Mouse (Mus musculus): Measurements from ENCODE around the gene Rbfox2. TPM values are rescaled to one million over a fixed set of nuclear protein-coding genes. Genes with fewer than 3 reads are reported as not detected.
"Not testable (repeated sequence)": the region's sequence is repeated elsewhere in the genome, so short reads cannot be mapped to it uniquely, and the experiment has no call there.

The Rbfox2 gene
- polyA plus RNA-seq, 1 experiment: 253 TPM

GRCm38 (mm10) chr15:77077906-77078305 is 228.9 kb downstream of the Rbfox2 start:
- no peak overlapping the region for H3K27ac ChIP-seq (ENCODE audit: insufficient read depth, low read length)
- no peak overlapping the region for H3K4me3 ChIP-seq (ENCODE audit: insufficient read depth, low read length)
- H3K4me1 ChIP-seq (ENCODE audit: control insufficient read depth, insufficient read depth, low read length): peaks cover 5% of the 10 kb centered on the region
- TF ChIP-seq CTCF (IDR thresholded peaks at IDR 0.05; ENCODE audit: borderline replicate concordance, insufficient read depth, low read length) (no peak), POLR2A (IDR thresholded peaks at IDR 0.05; ENCODE audit: low read depth, low read length) (no peak)

- TF ChIP-seq CTCF (IDR thresholded peaks at IDR 0.05; ENCODE audit: borderline replicate concordance, insufficient read depth, low read length) (no peak), POLR2A (IDR thresholded peaks at IDR 0.05; ENCODE audit: low read depth, low read length) (no peak)
- Histone ChIP-seq H3K4me1 (ENCODE audit: control insufficient read depth, insufficient read depth, low read length) (peaks cover 5% of the 10 kb centered on the region), H3K27ac (ENCODE audit: insufficient read depth, low read length) (peak overlapping the region; percentile 42), H3K4me3 (ENCODE audit: insufficient read depth, low read length) (no peak overlapping the region)
Observed at GRCm38 (mm10) chr15:77076523-77076922, 230.3 kb downstream of the Rbfox2 start.

- TF ChIP-seq POLR2A (IDR thresholded peaks at IDR 0.05; ENCODE audit: low read depth, low read length) (no peak), CTCF (IDR thresholded peaks at IDR 0.05; ENCODE audit: borderline replicate concordance, insufficient read depth, low read length) (no peak)
- H3K4me1 ChIP-seq (ENCODE audit: control insufficient read depth, insufficient read depth, low read length): peaks cover 12% of the 10 kb centered on the region
- no peak overlapping the region for H3K4me3 ChIP-seq (ENCODE audit: insufficient read depth, low read length)
- H3K27ac ChIP-seq (ENCODE audit: insufficient read depth, low read length): no peak overlapping the region
Observed at GRCm38 (mm10) chr15:77072556-77073163, 234.1 kb downstream of the Rbfox2 start.

GRCm38 (mm10) chr15:77071501-77071900 is 235.3 kb downstream of the Rbfox2 start:
- TF ChIP-seq CTCF (IDR thresholded peaks at IDR 0.05; ENCODE audit: borderline replicate concordance, insufficient read depth, low read length) (no peak), POLR2A (IDR thresholded peaks at IDR 0.05; ENCODE audit: low read depth, low read length) (no peak)
- peaks cover 8% of the 10 kb centered on the region; the same call in 1 of the 2 replicates for H3K4me1 ChIP-seq (ENCODE audit: control insufficient read depth, insufficient read depth, low read length)
- H3K4me3 ChIP-seq (ENCODE audit: insufficient read depth, low read length): no peak overlapping the region
- no peak overlapping the region for H3K27ac ChIP-seq (ENCODE audit: insufficient read depth, low read length)

- H3K27ac ChIP-seq (ENCODE audit: insufficient read depth, low read length): no peak overlapping the region
- no peak overlapping the region for H3K4me3 ChIP-seq (ENCODE audit: insufficient read depth, low read length)
- TF ChIP-seq CTCF (IDR thresholded peaks at IDR 0.05; ENCODE audit: borderline replicate concordance, insufficient read depth, low read length): no peak
- no peak for TF ChIP-seq POLR2A (IDR thresholded peaks at IDR 0.05; ENCODE audit: low read depth, low read length)
- H3K4me1 ChIP-seq (ENCODE audit: control insufficient read depth, insufficient read depth, low read length): peaks cover 8% of the 10 kb centered on the region; the same call in 1 of the 2 replicates
Observed at GRCm38 (mm10) chr15:77070745-77071268, 236.0 kb downstream of the Rbfox2 start.

- H3K4me3 ChIP-seq (ENCODE audit: insufficient read depth, low read length): no peak overlapping the region
- H3K4me1 ChIP-seq (ENCODE audit: control insufficient read depth, insufficient read depth, low read length): peaks cover 8% of the 10 kb centered on the region; the same call in 1 of the 2 replicates
- peak overlapping the region; percentile 50 for H3K27ac ChIP-seq (ENCODE audit: insufficient read depth, low read length)
- TF ChIP-seq CTCF (IDR thresholded peaks at IDR 0.05; ENCODE audit: borderline replicate concordance, insufficient read depth, low read length) (no peak), POLR2A (IDR thresholded peaks at IDR 0.05; ENCODE audit: low read depth, low read length) (no peak)
Observed at GRCm38 (mm10) chr15:77069019-77069418, 237.8 kb downstream of the Rbfox2 start.

- Histone ChIP-seq H3K4me3 (ENCODE audit: insufficient read depth, low read length) (no peak overlapping the region), H3K4me1 (ENCODE audit: control insufficient read depth, insufficient read depth, low read length) (peaks cover 8% of the 10 kb centered on the region; the same call in 1 of the 2 replicates), H3K27ac (ENCODE audit: insufficient read depth, low read length) (peak overlapping the region; percentile 50; the same call in 1 of the 2 replicates)
- TF ChIP-seq CTCF (IDR thresholded peaks at IDR 0.05; ENCODE audit: borderline replicate concordance, insufficient read depth, low read length): no peak
- TF ChIP-seq POLR2A (IDR thresholded peaks at IDR 0.05; ENCODE audit: low read depth, low read length): no peak
Observed at GRCm38 (mm10) chr15:77068439-77068861, 238.4 kb downstream of the Rbfox2 start.

- Histone ChIP-seq H3K4me1 (ENCODE audit: control insufficient read depth, insufficient read depth, low read length) (peaks cover 8% of the 10 kb centered on the region; the same call in 1 of the 2 replicates), H3K4me3 (ENCODE audit: insufficient read depth, low read length) (no peak overlapping the region), H3K27ac (ENCODE audit: insufficient read depth, low read length) (no peak overlapping the region)
- TF ChIP-seq POLR2A (IDR thresholded peaks at IDR 0.05; ENCODE audit: low read depth, low read length) (no peak), CTCF (IDR thresholded peaks at IDR 0.05; ENCODE audit: borderline replicate concordance, insufficient read depth, low read length) (no peak)
Observed at GRCm38 (mm10) chr15:77066233-77066632, 240.6 kb downstream of the Rbfox2 start.

- H3K4me3 ChIP-seq (ENCODE audit: insufficient read depth, low read length): no peak overlapping the region
- TF ChIP-seq CTCF (IDR thresholded peaks at IDR 0.05; ENCODE audit: borderline replicate concordance, insufficient read depth, low read length) (no peak), POLR2A (IDR thresholded peaks at IDR 0.05; ENCODE audit: low read depth, low read length) (no peak)
- peaks cover 8% of the 10 kb centered on the region; the same call in 1 of the 2 replicates for H3K4me1 ChIP-seq (ENCODE audit: control insufficient read depth, insufficient read depth, low read length)
- H3K27ac ChIP-seq (ENCODE audit: insufficient read depth, low read length): no peak overlapping the region
Observed at GRCm38 (mm10) chr15:77065259-77065852, 241.4 kb downstream of the Rbfox2 start.

- Histone ChIP-seq H3K4me3 (ENCODE audit: insufficient read depth, low read length) (no peak overlapping the region), H3K4me1 (ENCODE audit: control insufficient read depth, insufficient read depth, low read length) (no peaks in the 10 kb centered on the region), H3K27ac (ENCODE audit: insufficient read depth, low read length) (no peak overlapping the region)
- TF ChIP-seq CTCF (IDR thresholded peaks at IDR 0.05; ENCODE audit: borderline replicate concordance, insufficient read depth, low read length): no peak
Observed at GRCm38 (mm10) chr15:77062746-77063145, 244.1 kb downstream of the Rbfox2 start.

- H3K4me1 ChIP-seq (ENCODE audit: control insufficient read depth, insufficient read depth, low read length); H3K27ac ChIP-seq (ENCODE audit: insufficient read depth, low read length); H3K4me3 ChIP-seq (ENCODE audit: insufficient read depth, low read length): not testable (repeated sequence)
Observed at GRCm38 (mm10) chr15:77059416-77059815, 247.4 kb downstream of the Rbfox2 start.
